Mouse (Mus musculus) olfactory bulb, adult 2 months (tissue): ENCODE data around the gene Mfsd4b5. TPM values are rescaled to one million over a fixed set of nuclear protein-coding genes. Genes with fewer than 3 reads are reported as not detected.

ENCODE experiments used
- H3K27ac ChIP-seq: fragments of 200-500 bp; 2 replicates; pipeline ENCODE4 v1.5.1; 2012; ENCODE audit warnings: low read depth, low read length; ENCODE audit not compliant: insufficient read depth
- H3K4me1 ChIP-seq: fragments of 200-500 bp; 2 replicates; pipeline ENCODE4 v1.6.1; 2012; ENCODE audit warnings: low read length; ENCODE audit not compliant: control insufficient read depth, insufficient read depth
- H3K4me3 ChIP-seq: fragments of 200-500 bp; 2 replicates; pipeline ENCODE4 v1.5.1; 2012; ENCODE audit warnings: mild to moderate bottlenecking, low read depth, low read length, moderate library complexity; ENCODE audit not compliant: insufficient read depth
- CTCF ChIP-seq: fragments of 200-500 bp; IDR thresholded peaks from 2 replicates; pipeline ENCODE4 v1.5.1; 2012; ENCODE audit warnings: low read depth, mild to moderate bottlenecking, low read length, moderate library complexity; ENCODE audit not compliant: insufficient read depth
- POLR2A ChIP-seq: fragments of 200-500 bp; IDR thresholded peaks from 2 replicates; pipeline ENCODE4 v1.6.1; 2012; ENCODE audit warnings: mild to moderate bottlenecking, low read depth, low read length, moderate library complexity; ENCODE audit not compliant: insufficient read depth
- WGBS: fragments of 180-500 bp; shearing (Covaris S2); methylation state at CpG from one replicate; pipeline ENCODE4 v1.1.7; 2018; 5-methylcytosine and 5-hydroxymethylcytosine counted together
- polyA plus RNA-seq: library from polyadenylated mRNA; stranded (reverse); fragments of >200 nt; gene quantifications from 2 replicates; pipeline ENCODE4 v1.2.4, GENCODE M21; 2012; ENCODE audit warnings: low replicate concordance; ENCODE audit not compliant: missing spikeins, insufficient read depth, insufficient read length

Mfsd4b5 gene
- not detected in 2 replicates for polyA plus RNA-seq

GRCm38 (mm10) chr10:39986466-39986865 is at the start of gene Mfsd4b5:
Gene Mfsd4b5 (minus strand): TSS chr10:39986646.
- no peak within 1 kb of the TSS for H3K4me3 ChIP-seq
- H3K27ac ChIP-seq: no peak within 1 kb of the TSS
- whole genome bisulfite sequencing: 93% methylated on average over 12 of the region's 12 CpGs
- no peak for TF ChIP-seq POLR2A
- no peak for TF ChIP-seq CTCF
- H3K4me1 ChIP-seq: no peaks in the 10 kb centered on the region

DNA sequence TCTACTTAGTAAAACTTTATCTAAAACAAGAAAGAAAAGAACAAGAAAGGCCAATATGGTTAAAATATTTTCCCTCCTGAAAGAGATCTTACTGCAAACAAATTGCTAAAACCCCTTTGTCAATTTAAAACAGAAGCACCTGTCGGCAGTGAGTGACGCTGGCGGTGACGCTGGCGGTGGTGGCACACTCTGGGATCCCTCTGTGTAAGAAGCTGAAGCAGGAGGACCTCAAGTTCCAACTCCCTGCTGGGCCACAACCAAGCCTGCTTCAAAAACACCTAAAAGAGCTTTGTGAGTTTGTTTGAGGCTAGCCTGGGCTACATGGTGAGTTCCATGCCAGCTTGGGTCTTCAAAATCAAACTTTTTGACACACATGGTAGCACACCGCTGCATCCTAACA is 48.5 kb upstream of the Mfsd4b5 start:
- Histone ChIP-seq H3K27ac (no peak overlapping the region), H3K4me3 (no peak overlapping the region), H3K4me1 (peaks cover 13% of the 10 kb centered on the region)
- TF ChIP-seq CTCF (no peak), POLR2A (no peak)
- WGBS: 97% methylated on average over 6 of the region's 6 CpGs

- TF ChIP-seq CTCF (no peak), POLR2A (no peak)
- Histone ChIP-seq H3K4me1 (peaks cover 13% of the 10 kb centered on the region), H3K27ac (peak overlapping the region; percentile 55), H3K4me3 (no peak overlapping the region)
- 23% methylated on average over 2 of the region's 2 CpGs for whole genome bisulfite sequencing
Measured at GRCm38 (mm10) chr10:40032897-40033296, 46.5 kb upstream of the Mfsd4b5 start.

DNA sequence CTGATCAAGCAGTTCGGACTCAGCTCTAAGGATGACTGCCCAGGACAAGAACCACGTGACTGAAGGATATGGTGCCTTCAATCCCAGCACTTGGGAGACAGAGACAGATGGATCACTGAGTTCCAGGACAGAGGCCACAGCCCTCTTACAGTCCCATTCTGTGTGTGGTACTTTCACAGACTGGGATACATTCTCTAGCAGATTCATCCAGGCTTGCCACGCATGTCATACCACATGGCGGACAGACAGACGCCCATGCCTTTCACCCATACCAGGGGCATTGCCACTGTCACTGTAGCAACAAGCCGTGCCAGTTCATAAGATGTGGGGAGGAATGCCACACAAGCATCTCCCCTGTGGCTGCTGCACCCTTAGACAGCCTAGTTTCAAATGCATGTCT is 44.3 kb upstream of the Mfsd4b5 start:
- WGBS: 95% methylated on average over 6 of the region's 6 CpGs
- H3K4me1 ChIP-seq: peaks cover 10% of the 10 kb centered on the region
- no peak overlapping the region for H3K4me3 ChIP-seq
- no peak overlapping the region for H3K27ac ChIP-seq
- no peak for TF ChIP-seq CTCF
- no peak for TF ChIP-seq POLR2A

GRCm38 (mm10) chr10:40029610-40030009 is 43.2 kb upstream of the Mfsd4b5 start:
- no peak for TF ChIP-seq POLR2A
- no peak for TF ChIP-seq CTCF
- 62% methylated on average over 2 of the region's 2 CpGs for WGBS
- H3K27ac ChIP-seq: no peak overlapping the region
- no peak overlapping the region for H3K4me3 ChIP-seq
- peaks cover 13% of the 10 kb centered on the region for H3K4me1 ChIP-seq

- WGBS: 84% methylated on average over 8 of the region's 8 CpGs
Measured at GRCm38 (mm10) chr10:40028091-40028490, 41.6 kb upstream of the Mfsd4b5 start.

GRCm38 (mm10) chr10:40026546-40026945 is 40.1 kb upstream of the Mfsd4b5 start:
- no peak overlapping the region for H3K27ac ChIP-seq
- 91% methylated on average over 5 of the region's 5 CpGs for WGBS
- no peak overlapping the region for H3K4me3 ChIP-seq
- H3K4me1 ChIP-seq: peaks cover 7% of the 10 kb centered on the region; the same call in 1 of the 2 replicates
- TF ChIP-seq CTCF (no peak), POLR2A (no peak)

More at GRCm38 (mm10) chr10:40028091-40028490, 41.6 kb upstream of the Mfsd4b5 start:
- Histone ChIP-seq H3K27ac (no peak overlapping the region), H3K4me1 (peaks cover 11% of the 10 kb centered on the region), H3K4me3 (no peak overlapping the region)
- TF ChIP-seq CTCF (no peak), POLR2A (no peak)

DNA sequence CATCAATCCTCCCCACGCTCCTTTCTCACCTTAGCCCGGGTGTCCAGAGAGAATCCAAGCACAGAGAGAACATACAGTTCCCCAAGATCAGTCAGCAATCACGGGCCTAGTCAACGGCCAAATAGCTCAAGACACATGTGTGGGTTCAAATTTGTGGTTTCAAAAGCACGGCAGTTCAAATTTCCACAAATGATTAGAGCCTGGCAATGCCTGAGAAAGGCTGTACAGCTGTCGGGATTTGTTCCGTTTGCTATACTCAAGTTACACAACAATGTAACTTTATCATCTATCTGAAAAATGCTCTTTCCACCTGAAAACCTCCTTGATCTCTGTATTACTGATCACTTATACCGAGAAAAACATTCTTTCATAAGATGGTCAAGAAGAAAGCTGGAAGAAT is 39.1 kb upstream of the Mfsd4b5 start:
- H3K4me3 ChIP-seq: peak overlapping the region; percentile 57
- H3K4me1 ChIP-seq: peaks cover 9% of the 10 kb centered on the region
- TF ChIP-seq CTCF (no peak), POLR2A (no peak)
- peak overlapping the region; percentile 37 for H3K27ac ChIP-seq
- 33% methylated on average over 8 of the region's 8 CpGs for WGBS

GRCm38 (mm10) chr10:40024554-40025428 is 38.3 kb upstream of the Mfsd4b5 start, which contains the start of gene Mfsd4b1:
Gene Mfsd4b1 (minus strand): TSS chr10:40025268.
- WGBS: under 1% methylated on average over 46 of the region's 46 CpGs

More at GRCm38 (mm10) chr10:40024554-40025428, 38.3 kb upstream of the Mfsd4b5 start, which contains the start of gene Mfsd4b1:
- peak within 1 kb of the TSS; percentile 70 for H3K27ac ChIP-seq
- peaks cover 9% of the 10 kb centered on the region for H3K4me1 ChIP-seq
- peak; percentile 59 for TF ChIP-seq POLR2A
- no peak for TF ChIP-seq CTCF
- peak within 1 kb of the TSS; percentile 57 for H3K4me3 ChIP-seq
